Mouse (Mus musculus): ENCODE measurements around the gene Tlx2. TPM values are rescaled to one million over a fixed set of nuclear protein-coding genes. Genes with fewer than 3 reads are reported as not detected.

Tlx2 gene
- polyA plus RNA-seq, 1 experiment, result not detected

- Histone ChIP-seq H3K4me3 (ENCODE audit: insufficient read depth, low read length) (no peak overlapping the region), H3K4me1 (ENCODE audit: control insufficient read depth, insufficient read depth, low read length) (peaks cover 11% of the 10 kb centered on the region), H3K27ac (ENCODE audit: insufficient read depth, low read depth, low read length) (no peak overlapping the region)
- TF ChIP-seq CTCF (IDR thresholded peaks at IDR 0.05; ENCODE audit: low read depth, low read length), result no peak
- no peak for TF ChIP-seq POLR2A (IDR thresholded peaks at IDR 0.05; ENCODE audit: borderline replicate concordance, low read depth, low read length)
Measured at GRCm38 (mm10) chr6:83095968-83096367, 25.9 kb upstream of the Tlx2 start.

GRCm38 (mm10) chr6:83092416-83093127, 22.5 kb upstream of the Tlx2 start:
- Histone ChIP-seq H3K4me1 (ENCODE audit: control insufficient read depth, insufficient read depth, low read length) (peaks cover 9% of the 10 kb centered on the region), H3K4me3 (ENCODE audit: insufficient read depth, low read length) (no peak overlapping the region), H3K27ac (ENCODE audit: insufficient read depth, low read depth, low read length) (no peak overlapping the region)
- TF ChIP-seq POLR2A (IDR thresholded peaks at IDR 0.05; ENCODE audit: borderline replicate concordance, low read depth, low read length) (no peak), CTCF (IDR thresholded peaks at IDR 0.05; ENCODE audit: low read depth, low read length) (no peak)

GRCm38 (mm10) chr6:83087926-83088260, 17.8 kb upstream of the Tlx2 start:
- H3K4me1 ChIP-seq (ENCODE audit: control insufficient read depth, insufficient read depth, low read length), result peaks cover 11% of the 10 kb centered on the region
- H3K27ac ChIP-seq (ENCODE audit: insufficient read depth, low read depth, low read length), result no peak overlapping the region
- no peak overlapping the region for H3K4me3 ChIP-seq (ENCODE audit: insufficient read depth, low read length)
- TF ChIP-seq CTCF (IDR thresholded peaks at IDR 0.05; ENCODE audit: low read depth, low read length) (no peak), POLR2A (IDR thresholded peaks at IDR 0.05; ENCODE audit: borderline replicate concordance, low read depth, low read length) (no peak)

DNA sequence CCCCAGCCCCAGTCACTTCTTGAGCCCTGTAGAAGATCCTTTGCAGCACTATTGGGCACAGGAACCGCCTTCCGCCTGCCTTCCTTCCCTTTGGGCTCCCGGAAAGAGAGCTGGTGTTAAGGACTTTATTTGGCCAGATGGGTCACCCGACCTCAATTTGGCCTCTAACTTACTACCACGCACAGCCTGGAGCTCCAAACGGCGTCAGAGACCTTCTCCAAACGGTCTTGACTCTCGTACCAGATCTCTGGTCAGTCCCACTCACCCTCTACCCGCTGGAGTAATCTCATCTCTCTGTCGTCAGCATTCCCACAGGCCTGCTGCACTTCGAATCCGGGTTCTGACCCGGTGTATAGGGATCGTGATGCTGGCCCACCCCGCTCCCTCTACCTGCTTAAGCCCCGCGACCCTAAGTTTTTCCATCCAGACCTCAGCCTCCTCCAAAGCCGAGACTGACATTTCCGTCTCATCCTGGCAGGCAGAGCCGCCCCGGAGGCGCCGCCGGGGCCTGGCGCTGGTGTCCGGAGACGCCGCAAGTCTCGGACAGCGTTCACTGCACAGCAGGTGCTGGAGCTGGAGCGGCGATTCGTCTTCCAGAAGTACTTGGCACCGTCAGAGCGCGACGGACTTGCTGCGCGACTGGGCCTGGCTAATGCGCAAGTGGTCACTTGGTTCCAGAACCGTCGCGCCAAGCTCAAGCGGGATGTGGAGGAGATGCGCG, 17.3 kb upstream of the Tlx2 start:
- TF ChIP-seq CTCF (IDR thresholded peaks at IDR 0.05; ENCODE audit: low read depth, low read length), result no peak
- no peak for TF ChIP-seq POLR2A (IDR thresholded peaks at IDR 0.05; ENCODE audit: borderline replicate concordance, low read depth, low read length)
- Histone ChIP-seq H3K4me1 (ENCODE audit: control insufficient read depth, insufficient read depth, low read length) (peaks cover 6% of the 10 kb centered on the region; the same call in 1 of the 2 replicates), H3K27ac (ENCODE audit: insufficient read depth, low read depth, low read length) (no peak overlapping the region), H3K4me3 (ENCODE audit: insufficient read depth, low read length) (0 out of 2 replicates have a peak overlapping the region, but pooled peaks have one; percentile 11)

DNA sequence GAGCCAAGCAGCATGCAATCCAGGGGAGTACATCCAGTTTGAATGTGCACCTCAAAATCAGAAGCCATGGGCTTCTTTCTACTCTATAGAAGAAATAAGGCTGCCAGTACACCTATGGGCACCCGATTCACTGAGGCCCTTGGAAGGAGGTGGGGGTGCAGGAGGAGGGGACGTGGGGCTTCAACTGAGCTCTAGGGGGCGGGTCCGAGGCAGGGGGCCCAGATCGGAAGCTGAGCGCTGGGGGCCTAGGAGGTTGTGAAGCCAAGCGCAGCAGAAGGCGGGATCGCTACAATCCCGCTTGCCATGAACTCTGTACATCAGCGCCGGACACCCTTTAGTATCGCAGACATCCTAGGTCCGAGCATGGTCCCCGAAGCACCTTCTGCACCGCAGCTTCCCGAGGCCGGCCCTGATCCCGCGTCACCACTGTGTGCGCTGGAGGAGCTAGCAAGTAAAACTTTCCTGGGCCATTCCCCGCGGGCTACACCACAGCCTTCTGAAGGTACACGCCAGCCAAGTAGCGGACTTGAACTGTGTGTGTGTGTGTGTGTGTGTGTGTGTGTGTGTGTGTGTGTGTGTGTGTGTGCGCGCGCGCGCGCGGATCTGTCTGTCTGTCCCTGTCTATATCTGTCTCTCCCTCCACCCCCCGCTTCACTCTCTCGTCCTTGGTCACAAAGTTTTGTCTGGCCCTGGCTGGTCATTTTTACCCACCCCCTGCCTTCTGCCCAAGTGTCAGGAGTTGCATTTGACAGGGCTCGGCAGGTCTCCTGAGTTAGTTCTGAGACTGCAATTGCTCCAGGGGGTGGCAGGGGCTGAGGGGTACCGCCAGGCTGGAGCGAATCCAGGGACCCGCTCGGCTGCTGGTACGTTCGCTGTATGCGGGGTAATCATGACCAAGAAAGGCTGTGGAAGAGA, 16.3 kb upstream of the Tlx2 start, which contains the start of gene Lbx2:
Lbx2 (plus strand) TSS at position 247 of the 915 bp plus-strand sequence.
- H3K27ac ChIP-seq (ENCODE audit: insufficient read depth, low read depth, low read length), result no peak within 1 kb of the TSS
- TF ChIP-seq CTCF (IDR thresholded peaks at IDR 0.05; ENCODE audit: low read depth, low read length) (no peak), POLR2A (IDR thresholded peaks at IDR 0.05; ENCODE audit: borderline replicate concordance, low read depth, low read length) (no peak)

GRCm38 (mm10) chr6:83084477-83084876, 14.4 kb upstream of the Tlx2 start:
- H3K27ac ChIP-seq (ENCODE audit: insufficient read depth, low read depth, low read length), result no peak overlapping the region
- TF ChIP-seq CTCF (IDR thresholded peaks at IDR 0.05; ENCODE audit: low read depth, low read length) (no peak), POLR2A (IDR thresholded peaks at IDR 0.05; ENCODE audit: borderline replicate concordance, low read depth, low read length) (no peak)

More for the DNA sequence above, 16.3 kb upstream of the Tlx2 start, which contains the start of gene Lbx2:
- Histone ChIP-seq H3K4me1 (ENCODE audit: control insufficient read depth, insufficient read depth, low read length) (peaks cover 2% of the 10 kb centered on the region; the same call in 1 of the 2 replicates), H3K4me3 (ENCODE audit: insufficient read depth, low read length) (peak within 1 kb of the TSS; percentile 53)

DNA sequence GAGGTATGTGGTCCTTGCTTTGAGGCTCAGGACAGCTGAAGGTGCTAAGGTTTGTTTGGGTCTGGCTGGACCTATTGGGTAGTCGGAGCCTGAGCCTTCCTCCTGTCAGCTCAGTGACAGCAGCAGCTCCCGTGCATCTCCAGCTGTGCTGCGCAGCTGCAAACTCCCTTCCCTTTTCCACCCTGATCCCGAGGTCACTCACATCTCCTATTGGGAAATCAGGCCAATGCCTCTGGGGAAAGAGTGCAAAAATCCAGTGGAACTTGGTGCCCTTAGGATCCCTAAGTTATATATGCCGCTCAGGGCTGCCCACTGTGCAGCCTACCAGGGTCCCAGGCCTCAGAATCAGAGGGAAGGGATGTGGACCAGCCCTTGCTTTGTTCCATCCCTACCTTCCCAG, 13.4 kb upstream of the Tlx2 start:
- H3K4me3 ChIP-seq (ENCODE audit: insufficient read depth, low read length), result no peak overlapping the region
- TF ChIP-seq CTCF (IDR thresholded peaks at IDR 0.05; ENCODE audit: low read depth, low read length) (no peak), POLR2A (IDR thresholded peaks at IDR 0.05; ENCODE audit: borderline replicate concordance, low read depth, low read length) (no peak)
- H3K4me1 ChIP-seq (ENCODE audit: control insufficient read depth, insufficient read depth, low read length), result peaks cover 6% of the 10 kb centered on the region; the same call in 1 of the 2 replicates
- H3K27ac ChIP-seq (ENCODE audit: insufficient read depth, low read depth, low read length), result no peak overlapping the region

More at GRCm38 (mm10) chr6:83084477-83084876, 14.4 kb upstream of the Tlx2 start:
- H3K4me3 ChIP-seq (ENCODE audit: insufficient read depth, low read length), result no peak overlapping the region
- H3K4me1 ChIP-seq (ENCODE audit: control insufficient read depth, insufficient read depth, low read length), result peaks cover 2% of the 10 kb centered on the region; the same call in 1 of the 2 replicates

GRCm38 (mm10) chr6:83080210-83080609, 10.1 kb upstream of the Tlx2 start:
- peaks cover 6% of the 10 kb centered on the region; the same call in 1 of the 2 replicates for H3K4me1 ChIP-seq (ENCODE audit: control insufficient read depth, insufficient read depth, low read length)

GRCm38 (mm10) chr6:83078324-83078858, 8.3 kb upstream of the Tlx2 start:
- 0 out of 2 replicates have a peak, but pooled peaks have one; percentile 33 for TF ChIP-seq CTCF (IDR thresholded peaks at IDR 0.05; ENCODE audit: low read depth, low read length)
- no peak for TF ChIP-seq POLR2A (IDR thresholded peaks at IDR 0.05; ENCODE audit: borderline replicate concordance, low read depth, low read length)

More at GRCm38 (mm10) chr6:83080210-83080609, 10.1 kb upstream of the Tlx2 start:
- TF ChIP-seq CTCF (IDR thresholded peaks at IDR 0.05; ENCODE audit: low read depth, low read length), result no peak
- no peak for TF ChIP-seq POLR2A (IDR thresholded peaks at IDR 0.05; ENCODE audit: borderline replicate concordance, low read depth, low read length)
- no peak overlapping the region for H3K4me3 ChIP-seq (ENCODE audit: insufficient read depth, low read length)
- no peak overlapping the region for H3K27ac ChIP-seq (ENCODE audit: insufficient read depth, low read depth, low read length)

More at GRCm38 (mm10) chr6:83078324-83078858, 8.3 kb upstream of the Tlx2 start:
- H3K4me1 ChIP-seq (ENCODE audit: control insufficient read depth, insufficient read depth, low read length), result peaks cover 6% of the 10 kb centered on the region; the same call in 1 of the 2 replicates
- peak overlapping the region; percentile 65 for H3K27ac ChIP-seq (ENCODE audit: insufficient read depth, low read depth, low read length)
- H3K4me3 ChIP-seq (ENCODE audit: insufficient read depth, low read length), result peak overlapping the region; percentile 69

Data from bone marrow macrophage, adult 2 months (primary cell).